Mouse (Mus musculus) kidney, postnatal 0 days (tissue): ENCODE results near the gene Med27. TPM values are rescaled to one million over a fixed set of nuclear protein-coding genes. Genes with fewer than 3 reads are reported as not detected.
A peak's percentile ranks its signal among the peaks of the same experiment; 100 is the strongest.
"Not testable (repeated sequence)": the region's sequence is repeated elsewhere in the genome, so short reads cannot be mapped to it uniquely, and the experiment has no call there.

ENCODE experiments used
- ATAC-seq: fragments of 200-750 bp; cut with Nextera tagmentation; replicated peaks from 2 replicates; pipeline ENCODE4 v1.8.0; 2017; ENCODE audit warnings: low read depth, moderate number of reproducible peaks, moderate TSS enrichment, moderate library complexity; ENCODE audit not compliant: low FRiP score
- DNase-seq: peaks from one replicate; pipeline ENCODE4 v3.0.0-alpha.2; 2016; ENCODE audit warnings: low spot score
- H3K27ac ChIP-seq: fragments of 300-500 bp; sonication (generic); 2 replicates; pipeline ENCODE4 v1.5.1; 2014; ENCODE audit warnings: mild to moderate bottlenecking
- H3K27me3 ChIP-seq: fragments of 300-500 bp; sonication (generic); 2 replicates; pipeline ENCODE4 v1.6.1; 2014; ENCODE audit warnings: low read length, mixed read lengths; ENCODE audit not compliant: insufficient read depth
- H3K36me3 ChIP-seq: fragments of 300-500 bp; sonication (generic); 2 replicates; pipeline ENCODE4 v1.6.1; 2014; ENCODE audit warnings: low read length, mixed read lengths; ENCODE audit not compliant: insufficient read depth
- H3K4me1 ChIP-seq: fragments of 300-500 bp; sonication (generic); replicated peaks from 2 replicates; pipeline ENCODE4 v1.6.1; 2014; ENCODE audit warnings: antibody characterized with exemption, low read length, mixed read lengths; ENCODE audit not compliant: insufficient read depth
- H3K4me2 ChIP-seq: fragments of 300-500 bp; sonication (generic); 2 replicates; pipeline ENCODE4 v1.6.1; 2014; ENCODE audit warnings: mild to moderate bottlenecking, low read length, moderate library complexity, mixed read lengths
- H3K4me3 ChIP-seq: fragments of 300-500 bp; sonication (generic); replicated peaks from 2 replicates; pipeline ENCODE4 v1.5.1; 2014; ENCODE audit warnings: low read depth, low read length
- H3K9ac ChIP-seq: fragments of 300-500 bp; sonication (generic); 2 replicates; pipeline ENCODE4 v1.6.1; 2014; ENCODE audit warnings: low read depth, low read length
- H3K9me3 ChIP-seq: fragments of 300-500 bp; sonication (generic); replicated peaks from 2 replicates; pipeline ENCODE4 v1.6.1; 2016; ENCODE audit warnings: low read length, inconsistent platforms, mixed read lengths
- CTCF ChIP-seq: IDR thresholded peaks from 2 replicates; pipeline ENCODE4 v1.5.1; 2016; ENCODE audit warnings: antibody characterized with exemption, low read depth, mild to moderate bottlenecking, moderate library complexity
- WGBS: fragments of 180-500 bp; shearing (Covaris S2); extraction: QIAGEN DNeasy Blood & Tissue Kit; methylation state at CpG from one replicate; pipeline ENCODE4 v1.1.7; 2014; 5-methylcytosine and 5-hydroxymethylcytosine counted together
- polyA plus RNA-seq: library from polyadenylated mRNA; unstranded; fragments of >200 nt; fragmentation: Nextera tagmentation; extraction: Ambion mirVana; gene quantifications from 2 replicates; pipeline ENCODE4 v1.2.1, GENCODE M21; 2015

The Med27 gene
- polyA plus RNA-seq, 1 experiment from 2014 or later, result 38.1 TPM

- ATAC-seq (peak; percentile 29), DNase-seq (peak; percentile 35)
- 46% methylated on average over 12 of the region's 12 CpGs for WGBS
- TF ChIP-seq CTCF, result no peak
- Histone ChIP-seq H3K4me2 (no peak overlapping the region), H3K9ac (no peak overlapping the region), H3K4me1 (peaks cover 23% of the 10 kb centered on the region), H3K27me3 (no peaks in the 10 kb centered on the region), H3K27ac (peak overlapping the region; percentile 68; the same call in 1 of the 2 replicates), H3K9me3 (no peaks in the 10 kb centered on the region), H3K4me3 (no peak overlapping the region), H3K36me3 (no peaks in the 10 kb centered on the region)
These were observed 177.5 kb downstream of the Med27 start for GRCm38 (mm10) chr2:29523918-29524811.

- ATAC-seq (no peak; the same call in 1 of the 2 replicates), DNase-seq (peak; percentile 66)
- no peaks in the 10 kb centered on the region for H3K36me3 ChIP-seq
- WGBS, result 28% methylated on average over 4 of the region's 4 CpGs
- no peaks in the 10 kb centered on the region for H3K9me3 ChIP-seq
- no peaks in the 10 kb centered on the region for H3K27me3 ChIP-seq
- peaks cover 23% of the 10 kb centered on the region for H3K4me1 ChIP-seq
- H3K4me3 ChIP-seq, result no peak overlapping the region
- TF ChIP-seq CTCF, result no peak
- H3K27ac ChIP-seq, result peak overlapping the region; percentile 68
- H3K9ac ChIP-seq, result no peak overlapping the region
- H3K4me2 ChIP-seq, result no peak overlapping the region
These were observed 178.7 kb downstream of the Med27 start for GRCm38 (mm10) chr2:29525273-29525805.

GRCm38 (mm10) chr2:29526266-29526665 is 179.6 kb downstream of the Med27 start:
- TF ChIP-seq CTCF, result no peak
- DNase-seq (no peak), ATAC-seq (peak; percentile 37; the same call in 1 of the 2 replicates)
- 58% methylated on average over 14 of the region's 14 CpGs for WGBS
- H3K36me3 ChIP-seq, result no peaks in the 10 kb centered on the region
- H3K4me1 ChIP-seq, result peaks cover 23% of the 10 kb centered on the region
- H3K9me3 ChIP-seq, result no peaks in the 10 kb centered on the region
- no peaks in the 10 kb centered on the region for H3K27me3 ChIP-seq
- H3K9ac ChIP-seq, result no peak overlapping the region
- peak overlapping the region; percentile 68; the same call in 1 of the 2 replicates for H3K27ac ChIP-seq
- H3K4me2 ChIP-seq, result no peak overlapping the region
- no peak overlapping the region for H3K4me3 ChIP-seq

- peaks cover 23% of the 10 kb centered on the region for H3K4me1 ChIP-seq
- H3K9ac ChIP-seq, ATAC-seq, H3K27me3 ChIP-seq, H3K4me3 ChIP-seq, DNase-seq, H3K27ac ChIP-seq, H3K9me3 ChIP-seq, H3K4me2 ChIP-seq, H3K36me3 ChIP-seq: not testable (repeated sequence)
- 88% methylated on average over 9 of the region's 9 CpGs for WGBS
These were observed 180.9 kb downstream of the Med27 start for GRCm38 (mm10) chr2:29527480-29527879.

- no peak overlapping the region for H3K4me3 ChIP-seq
- no peaks in the 10 kb centered on the region for H3K27me3 ChIP-seq
- H3K9me3 ChIP-seq, result no peaks in the 10 kb centered on the region
- no peak for TF ChIP-seq CTCF
- DNase-seq (no peak), ATAC-seq (no peak)
- H3K4me2 ChIP-seq, result no peak overlapping the region
- no peak overlapping the region for H3K27ac ChIP-seq
- H3K9ac ChIP-seq, result no peak overlapping the region
- H3K36me3 ChIP-seq, result no peaks in the 10 kb centered on the region
- 89% methylated on average over 5 of the region's 5 CpGs for WGBS
- H3K4me1 ChIP-seq, result peaks cover 22% of the 10 kb centered on the region
These were observed 182.2 kb downstream of the Med27 start for GRCm38 (mm10) chr2:29528811-29529210.

GRCm38 (mm10) chr2:29529788-29530187 is 183.2 kb downstream of the Med27 start:
- peaks cover 14% of the 10 kb centered on the region for H3K4me1 ChIP-seq
- not testable (repeated sequence) for H3K4me3 ChIP-seq
- 98% methylated on average over 2 of the region's 2 CpGs for WGBS

More at GRCm38 (mm10) chr2:29529788-29530187, 183.2 kb downstream of the Med27 start:
- DNase-seq, H3K27ac ChIP-seq, H3K4me2 ChIP-seq, ATAC-seq, H3K9ac ChIP-seq, H3K36me3 ChIP-seq, H3K9me3 ChIP-seq, H3K27me3 ChIP-seq: not testable (repeated sequence)
